Mouse (Mus musculus) layer of hippocampus, adult 9-11 months (tissue): ENCODE results near the gene Pmel.
"Not testable (repeated sequence)": the region's sequence is repeated elsewhere in the genome, so short reads cannot be mapped to it uniquely, and the experiment has no call there.

ENCODE experiments used
- DNase-seq: peaks from one replicate; pipeline ENCODE4 v3.0.0; 2022

Gene Pmel

GRCm38 (mm10) chr10:128704491-128705316 is 709 bp downstream of the Pmel start, which contains the start of gene Cdk2:
Gene Cdk2, minus strand, starts transcription at chr10:128705031.
- peak; percentile 87 for DNase-seq

GRCm38 (mm10) chr10:128705317-128705693 is 1.3 kb downstream of the Pmel start:
- DNase-seq = no peak

- DNase-seq = not testable (repeated sequence)
Observed at GRCm38 (mm10) chr10:128711318-128711717, 7.3 kb downstream of the Pmel start.

GRCm38 (mm10) chr10:128715559-128716537 is 11.9 kb downstream of the Pmel start:
- no peak for DNase-seq

- not testable (repeated sequence) for DNase-seq
Observed at GRCm38 (mm10) chr10:128725466-128725865, 21.5 kb downstream of the Pmel start.

GRCm38 (mm10) chr10:128728059-128728458 is 24.1 kb downstream of the Pmel start:
- no peak for DNase-seq

GRCm38 (mm10) chr10:128731002-128731433 is 27.0 kb downstream of the Pmel start:
- DNase-seq = peak; percentile 33

- no peak for DNase-seq
Observed at GRCm38 (mm10) chr10:128731992-128732391, 28.0 kb downstream of the Pmel start.

GRCm38 (mm10) chr10:128737435-128737834 is 33.4 kb downstream of the Pmel start:
- DNase-seq = no peak

- DNase-seq = no peak
Observed at GRCm38 (mm10) chr10:128740296-128740695, 36.3 kb downstream of the Pmel start.

GRCm38 (mm10) chr10:128742616-128743015 is 38.6 kb downstream of the Pmel start:
- no peak for DNase-seq

GRCm38 (mm10) chr10:128743235-128743634 is 39.2 kb downstream of the Pmel start:
- no peak for DNase-seq

GRCm38 (mm10) chr10:128743791-128744191 is 39.8 kb downstream of the Pmel start:
- DNase-seq = no peak

- DNase-seq = no peak
Observed at GRCm38 (mm10) chr10:128744211-128744610, 40.2 kb downstream of the Pmel start.

- DNase-seq = no peak
Observed at GRCm38 (mm10) chr10:128744680-128745601, 40.9 kb downstream of the Pmel start, which contains the start of gene Dgka. Gene Dgka, minus strand, starts transcription at chr10:128744855.

- no peak for DNase-seq
Observed at GRCm38 (mm10) chr10:128745946-128746613, 42.1 kb downstream of the Pmel start.

- no peak for DNase-seq
Observed at GRCm38 (mm10) chr10:128746972-128747645, 43.1 kb downstream of the Pmel start.

- DNase-seq = peak; percentile 48
Observed at GRCm38 (mm10) chr10:128747646-128748251, 43.8 kb downstream of the Pmel start, which contains the start of gene Pym1. Gene Pym1, plus strand, starts transcription at chr10:128747889.

GRCm38 (mm10) chr10:128748252-128748864 is 44.4 kb downstream of the Pmel start:
- peak; percentile 78 for DNase-seq
